Mouse (Mus musculus): Measurements from ENCODE around the gene Egr2.

GRCm38 (mm10) chr10:67538106-67538505 is 2.8 kb downstream of the Egr2 start:
- TF ChIP-seq CTCF (IDR thresholded peaks at IDR 0.05; ENCODE audit: low read depth) (no peak), EP300 (optimal IDR thresholded peaks at IDR 0.05) (no peak)
